Mouse (Mus musculus): Measurements from ENCODE around the gene Olfr1134.

GRCm38 (mm10) chr2:87658360-87658759, at the start of gene Olfr1134:
- TF ChIP-seq EP300 (IDR thresholded peaks at IDR 0.05; ENCODE audit: low read depth), result no peak
- TF ChIP-seq CTCF (IDR thresholded peaks at IDR 0.05; ENCODE audit: low read depth), result no peak
